Mouse (Mus musculus) c-Kit-positive CD71-positive TER-119-negative erythroid progenitor cells, embryonic 14.5 days (primary cell): Measurements from ENCODE around the gene Mettl23.
"Not testable (repeated sequence)": the region's sequence is repeated elsewhere in the genome, so short reads cannot be mapped to it uniquely, and the experiment has no call there.

ENCODE experiments used
- DNase-seq: peaks from one replicate; pipeline ENCODE4 v3.0.0-alpha.2; 2013; ENCODE audit warnings: low read depth

Gene Mettl23

DNA sequence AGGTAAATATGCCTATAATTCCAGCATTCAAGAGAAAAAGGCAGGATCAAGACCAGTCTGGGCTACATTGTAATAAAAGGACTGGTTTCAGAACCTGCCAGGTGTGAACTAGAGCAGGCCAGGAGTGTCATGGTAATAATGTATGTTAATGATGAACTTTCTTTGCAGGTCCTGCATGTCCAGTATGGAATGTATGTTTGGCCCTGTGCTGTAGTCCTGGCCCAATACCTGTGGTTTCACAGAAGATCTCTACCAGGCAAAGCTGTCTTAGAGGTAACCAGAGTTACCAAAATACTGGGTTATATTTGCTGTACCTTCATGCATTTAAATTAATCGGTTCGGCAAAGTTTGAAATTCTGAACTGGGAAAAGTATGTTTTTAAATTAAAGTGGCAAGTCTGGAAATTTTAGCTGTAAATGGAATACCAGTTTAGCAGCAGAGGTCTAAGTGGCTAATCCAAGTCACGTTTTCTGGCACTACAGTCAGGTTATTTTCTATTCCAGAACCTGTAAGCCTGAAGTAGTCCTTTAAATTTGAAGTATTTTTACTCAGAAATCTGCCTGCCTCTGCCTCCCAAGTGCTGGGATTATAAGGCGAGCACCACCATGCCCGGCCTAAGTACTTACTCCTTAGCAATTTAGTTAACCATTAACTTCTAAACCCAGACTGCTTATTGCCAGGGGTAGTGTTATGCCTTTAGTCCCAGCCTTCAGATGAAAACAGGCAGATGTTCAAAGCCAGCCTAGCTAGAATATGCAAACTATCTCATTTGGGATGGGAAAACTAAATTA, 5.2 kb downstream of the Mettl23 start:
- DNase-seq, result no peak

DNA sequence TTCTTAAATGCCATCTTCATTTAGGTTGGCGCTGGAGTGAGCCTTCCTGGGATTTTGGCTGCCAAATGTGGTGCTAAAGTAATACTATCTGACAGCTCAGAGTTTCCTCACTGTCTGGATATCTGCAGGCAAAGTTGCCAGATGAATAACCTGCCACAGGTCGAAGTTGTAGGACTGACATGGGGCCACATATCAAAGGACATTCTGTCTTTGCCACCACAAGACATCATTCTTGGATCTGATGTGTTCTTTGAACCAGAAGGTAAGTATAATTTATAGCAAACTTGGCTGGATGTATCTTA, 5.8 kb downstream of the Mettl23 start:
- DNase-seq, result not testable (repeated sequence)

DNA sequence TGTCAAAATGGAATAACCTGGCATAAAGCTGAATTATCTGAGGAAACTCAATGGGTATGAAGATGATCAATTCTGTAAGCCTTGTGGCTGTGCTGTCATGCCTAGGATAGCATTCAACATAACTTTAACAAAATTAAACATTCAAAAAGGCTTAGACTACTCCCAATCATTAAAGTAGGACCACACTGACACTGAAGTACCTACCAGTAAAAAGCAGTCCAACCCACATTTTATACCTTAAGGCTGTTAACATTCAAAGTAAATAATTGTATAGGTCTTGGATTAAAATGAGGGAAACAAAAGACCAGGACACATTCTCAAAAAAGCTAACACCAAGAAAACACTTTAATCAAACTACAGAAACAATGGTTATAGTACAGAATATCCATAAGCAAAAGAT, 6.5 kb downstream of the Mettl23 start:
- no peak for DNase-seq

DNA sequence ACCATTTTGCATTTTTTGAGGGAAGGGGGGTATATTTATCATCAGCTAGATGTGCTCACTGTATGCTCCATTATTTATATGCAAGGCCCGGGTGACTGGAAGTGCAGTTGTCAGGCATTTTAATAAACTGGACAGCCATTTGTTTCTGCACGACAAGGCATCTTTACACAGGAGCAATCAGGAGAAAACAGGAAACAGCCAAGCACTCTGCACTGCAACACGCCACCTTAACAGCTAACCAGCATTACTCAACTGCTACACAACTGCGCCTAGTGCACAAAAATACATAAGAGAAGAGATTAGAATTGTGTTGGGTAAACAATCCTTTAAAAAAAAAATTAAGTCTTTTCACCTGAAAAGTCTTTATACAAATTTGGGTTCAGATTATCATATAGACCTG, 7.0 kb downstream of the Mettl23 start:
- DNase-seq, result no peak

DNA sequence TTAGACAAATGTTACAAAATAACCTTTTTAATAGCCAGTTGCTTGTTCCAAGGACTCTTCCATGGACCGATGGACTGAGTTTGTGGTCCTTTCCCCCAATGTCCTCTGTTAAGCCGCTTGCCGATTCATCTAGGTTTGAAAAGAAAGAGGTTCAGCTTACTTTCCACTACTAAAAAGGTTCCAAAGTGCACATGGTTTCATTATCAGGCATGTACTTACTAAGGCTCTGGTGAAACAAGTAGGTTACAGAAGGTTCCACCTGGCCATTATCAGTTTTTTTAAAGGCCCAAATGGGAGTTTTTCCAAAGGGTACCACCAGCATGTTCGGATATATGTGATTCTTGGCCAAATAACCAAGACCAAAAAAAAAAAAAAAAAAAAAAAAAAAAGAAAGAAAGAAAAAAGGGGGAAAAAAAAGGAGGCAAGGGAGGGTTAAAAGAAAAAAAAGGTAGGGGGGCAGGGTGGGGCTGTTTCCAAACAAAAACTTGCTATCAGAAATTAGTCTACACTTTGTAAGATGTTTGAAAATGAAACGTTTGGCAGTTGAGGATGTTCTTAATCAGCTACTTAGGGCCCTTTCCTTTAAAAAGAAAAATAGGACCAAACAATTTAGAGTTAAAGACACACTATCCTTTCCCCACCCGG, 7.9 kb downstream of the Mettl23 start:
- no peak for DNase-seq

DNA sequence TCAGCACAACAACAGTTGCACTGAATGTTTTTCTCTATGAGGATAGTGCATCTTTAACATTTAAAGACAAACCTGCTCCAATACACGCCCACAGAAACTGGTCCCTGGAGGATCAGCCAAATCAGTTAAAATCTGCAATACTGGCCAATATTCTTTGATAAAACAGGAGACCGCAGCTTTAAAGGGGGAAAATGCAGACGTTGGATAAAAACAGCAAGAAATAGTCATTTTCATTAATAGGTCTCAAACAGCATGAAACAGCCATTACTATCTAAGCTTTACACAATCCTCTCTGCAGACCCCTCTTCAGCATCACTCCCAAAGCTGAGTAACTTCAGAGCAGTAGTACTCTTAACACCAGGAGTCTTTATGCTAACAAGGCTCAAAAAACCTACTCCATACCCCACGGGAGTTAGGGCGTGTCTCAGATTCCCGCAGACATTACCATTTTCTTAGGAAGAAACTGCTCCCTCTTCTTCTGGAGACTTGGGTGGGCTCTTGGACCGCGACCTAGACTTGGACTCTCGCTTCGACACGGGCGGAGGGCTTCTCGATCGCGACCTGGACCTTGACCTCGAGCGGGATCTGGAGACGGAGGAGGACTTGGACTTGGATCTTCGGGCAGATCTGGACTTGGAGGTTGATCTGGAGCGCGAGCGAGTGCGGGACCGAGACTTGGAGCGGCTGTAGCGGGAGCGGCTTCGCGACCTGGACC, 8.7 kb downstream of the Mettl23 start:
- no peak for DNase-seq

DNA sequence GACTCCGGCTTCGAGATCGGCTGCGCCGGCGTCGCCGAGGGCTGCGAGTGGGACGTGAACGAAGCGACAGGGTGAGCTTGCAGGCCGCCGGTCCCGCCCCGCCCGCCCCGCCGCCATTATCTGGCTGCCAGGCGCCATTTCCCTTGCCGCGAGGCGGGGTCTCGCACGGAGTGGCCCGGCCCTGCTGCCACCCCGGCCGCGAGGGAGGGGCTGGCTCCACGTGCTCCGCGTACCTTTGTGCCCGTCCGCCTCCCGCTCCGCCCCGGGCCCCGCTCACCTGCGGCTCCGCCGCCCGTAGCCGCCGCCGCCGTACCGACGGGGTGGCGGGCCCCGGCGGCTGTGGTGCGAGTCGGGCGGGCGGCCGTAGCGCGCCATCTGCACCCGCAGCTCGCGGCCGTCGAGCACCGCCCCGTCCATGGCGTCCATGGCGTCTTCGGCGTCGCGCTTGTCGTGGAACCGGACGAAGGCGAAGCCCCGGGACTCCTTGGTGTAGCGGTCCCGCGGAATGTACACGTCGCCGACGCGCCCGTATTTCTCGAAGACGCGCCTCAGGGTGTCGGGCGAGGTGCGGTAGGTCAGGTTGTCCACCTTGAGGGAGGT, 9.3 kb downstream of the Mettl23 start, which contains the start of gene Mfsd11:
Gene Mfsd11 (plus strand): TSS at position 150 of the 600 bp plus-strand sequence.
- no peak for DNase-seq

DNA sequence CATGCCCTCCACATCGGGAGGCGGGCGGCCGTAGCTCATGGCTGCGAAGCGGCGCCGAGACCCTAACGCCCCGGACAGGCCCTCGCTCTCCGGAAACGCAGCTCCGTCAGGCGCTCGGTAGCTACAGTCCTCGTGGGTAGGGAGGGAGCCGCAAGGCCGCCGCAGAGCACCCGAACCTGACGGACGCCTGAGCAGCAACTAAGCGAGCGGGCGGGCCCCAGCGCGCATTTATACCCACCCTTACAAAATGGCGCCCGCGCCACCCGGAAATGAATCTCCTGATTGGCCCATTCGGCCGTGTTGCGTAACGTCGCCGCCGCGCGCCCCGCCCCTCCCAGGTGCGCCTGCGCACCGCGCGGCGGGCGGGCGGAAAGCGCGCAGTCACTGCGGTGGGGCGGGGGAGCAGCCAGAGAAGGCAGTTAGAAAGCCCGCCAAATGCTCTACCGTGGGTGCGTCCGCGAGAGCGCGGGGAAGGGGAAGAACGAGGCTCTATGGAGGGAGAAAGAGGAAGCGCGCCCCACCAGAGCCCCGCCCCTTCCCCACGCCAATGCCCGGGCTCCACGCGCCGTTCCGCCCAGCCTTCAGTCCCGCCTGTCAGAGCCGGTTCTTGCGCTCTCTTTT, 9.9 kb downstream of the Mettl23 start, which contains the start of gene Srsf2:
Gene Srsf2 (minus strand): TSS at position 204 of the 621 bp plus-strand sequence.
- peak; percentile 74 for DNase-seq

DNA sequence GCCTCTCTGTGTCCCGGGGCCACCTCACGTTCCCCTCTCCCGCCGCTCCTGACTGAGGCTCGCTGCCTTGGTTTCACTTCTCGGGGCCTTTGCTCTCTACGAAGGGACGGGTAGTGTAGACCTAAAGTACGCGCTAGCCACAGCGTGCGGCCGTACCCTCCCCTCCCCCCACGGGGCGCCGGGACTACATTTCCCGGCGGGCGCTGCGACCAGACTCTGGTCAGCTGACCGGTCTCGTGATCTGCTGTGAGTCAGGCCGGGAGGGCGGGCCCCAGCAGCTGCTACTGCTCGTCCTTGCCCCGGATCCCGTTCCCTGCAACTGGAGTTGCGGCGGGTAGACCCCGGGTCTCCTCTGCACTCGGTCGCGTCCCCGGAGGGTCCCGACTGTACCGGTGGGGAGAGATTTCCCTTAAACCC, 10.4 kb downstream of the Mettl23 start:
- DNase-seq, result peak; percentile 88

DNA sequence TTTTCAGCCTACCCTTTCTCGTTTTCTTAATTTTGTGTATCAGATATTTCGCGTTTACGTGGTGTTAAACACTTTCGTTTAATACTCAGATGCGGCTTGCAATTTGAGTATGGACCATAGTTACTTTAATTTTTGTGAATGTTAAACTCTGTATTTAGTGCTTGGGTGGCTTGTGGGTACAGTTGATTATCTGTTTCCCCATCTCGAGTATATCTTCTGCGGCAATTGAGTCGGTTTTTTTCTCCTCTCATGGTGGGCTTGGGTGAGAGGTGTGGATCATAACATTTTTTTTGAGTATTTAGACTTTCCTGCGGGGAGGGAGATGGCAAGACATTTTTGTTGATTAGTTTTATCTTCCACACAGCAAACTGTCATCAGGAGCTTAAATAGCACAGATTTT, 11.2 kb downstream of the Mettl23 start:
- no peak for DNase-seq

DNA sequence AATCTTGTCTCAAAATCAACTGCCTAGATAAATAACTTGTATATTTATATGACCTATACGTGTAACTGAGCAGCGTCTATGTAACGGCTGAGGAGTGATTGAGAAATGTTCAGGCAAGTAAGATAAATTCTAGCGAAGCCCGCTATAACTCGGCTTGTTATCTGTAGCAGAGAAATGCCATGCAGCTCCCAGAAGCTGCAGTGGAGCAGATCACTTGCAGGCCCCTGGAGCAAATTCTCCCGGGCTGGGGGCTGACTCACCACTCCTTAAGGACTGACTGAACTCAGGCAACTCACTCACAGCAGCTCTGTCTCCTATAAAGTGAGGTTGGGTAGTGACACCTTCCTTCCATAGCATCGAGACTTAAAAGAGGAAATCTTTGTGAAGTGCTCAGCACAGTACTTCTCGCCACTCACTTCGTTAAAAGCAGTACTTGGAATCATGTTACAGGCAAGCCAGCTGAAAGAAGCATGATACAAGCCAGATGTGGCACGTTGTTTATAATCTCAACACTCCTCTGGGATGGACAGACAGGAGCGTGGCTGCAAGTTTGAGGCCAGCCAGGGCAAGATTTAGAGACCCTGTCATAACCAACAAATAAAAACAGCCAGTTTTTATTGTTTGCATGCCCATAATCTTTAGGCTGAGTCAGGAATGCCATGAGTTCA, 14.2 kb downstream of the Mettl23 start:
- DNase-seq, result no peak

DNA sequence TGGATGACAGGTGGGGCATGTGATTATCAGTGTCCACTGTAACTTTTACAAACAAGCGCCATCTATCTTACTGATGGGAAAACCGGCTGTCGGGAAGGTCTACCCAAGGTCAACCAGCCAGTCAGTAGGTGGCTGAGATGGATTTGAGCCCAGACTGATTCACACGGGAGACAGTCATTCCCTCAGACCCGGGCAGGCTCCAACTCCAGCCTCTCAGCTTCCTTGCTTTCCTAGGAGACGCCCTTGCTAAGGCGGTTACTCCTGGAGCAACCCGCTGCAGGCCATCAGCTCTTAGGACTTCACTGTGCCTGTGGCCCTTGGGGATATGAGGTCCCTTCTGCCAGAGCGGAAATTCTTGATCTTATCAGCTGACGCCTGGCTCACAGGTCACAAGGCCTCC, 21.4 kb downstream of the Mettl23 start:
- no peak for DNase-seq

DNA sequence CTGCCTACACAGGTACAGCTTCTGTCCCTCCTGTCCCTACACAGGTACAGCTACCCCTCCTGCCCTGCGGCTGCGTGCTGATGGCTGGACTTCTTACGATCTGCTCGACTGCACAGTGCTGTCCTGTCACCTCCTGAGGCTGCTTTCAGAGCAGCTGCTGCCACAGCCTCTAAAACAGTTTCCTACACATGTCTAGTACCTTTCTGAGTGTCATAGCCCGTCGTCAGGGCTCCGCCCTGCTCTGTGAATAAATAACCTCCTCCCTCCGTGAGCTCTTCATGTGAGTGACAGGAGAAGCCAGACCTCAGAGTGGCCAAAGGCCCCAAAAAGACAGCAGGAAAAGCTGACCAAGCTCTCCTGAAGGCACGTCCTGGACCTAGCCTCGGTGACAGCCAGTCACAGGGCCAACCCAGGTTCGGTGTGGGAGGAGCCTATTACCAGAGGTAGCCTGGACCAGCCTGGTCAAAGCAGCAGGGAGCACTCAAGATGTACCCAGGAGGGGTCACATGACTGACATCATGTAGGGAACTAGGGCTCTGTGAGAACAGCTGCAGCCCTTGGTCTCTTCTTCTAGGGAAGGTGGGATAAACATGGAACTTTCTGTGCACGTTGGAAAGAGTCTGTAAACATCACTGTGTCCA, 23.0 kb downstream of the Mettl23 start:
- DNase-seq, result no peak

DNA sequence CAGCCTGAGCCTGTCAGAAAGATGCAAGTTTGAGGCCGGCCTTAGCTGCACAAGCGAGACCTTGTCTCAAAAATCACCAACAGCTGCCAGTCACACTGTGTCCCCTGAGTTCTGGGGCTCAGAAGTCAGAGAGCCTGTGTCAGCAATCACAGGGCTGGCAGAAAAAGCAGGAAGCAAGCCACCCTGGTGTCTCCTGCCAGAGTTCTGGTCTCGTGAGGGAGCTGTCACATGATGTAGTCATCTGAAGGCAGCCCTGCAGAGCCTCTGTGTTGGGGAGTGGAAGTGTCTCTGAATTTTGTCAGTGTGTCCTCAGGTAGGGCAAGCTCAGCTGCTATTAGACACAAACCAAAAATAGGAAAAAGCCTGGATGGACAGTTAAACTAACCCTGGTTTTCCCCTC, 25.1 kb downstream of the Mettl23 start:
- DNase-seq, result no peak

DNA sequence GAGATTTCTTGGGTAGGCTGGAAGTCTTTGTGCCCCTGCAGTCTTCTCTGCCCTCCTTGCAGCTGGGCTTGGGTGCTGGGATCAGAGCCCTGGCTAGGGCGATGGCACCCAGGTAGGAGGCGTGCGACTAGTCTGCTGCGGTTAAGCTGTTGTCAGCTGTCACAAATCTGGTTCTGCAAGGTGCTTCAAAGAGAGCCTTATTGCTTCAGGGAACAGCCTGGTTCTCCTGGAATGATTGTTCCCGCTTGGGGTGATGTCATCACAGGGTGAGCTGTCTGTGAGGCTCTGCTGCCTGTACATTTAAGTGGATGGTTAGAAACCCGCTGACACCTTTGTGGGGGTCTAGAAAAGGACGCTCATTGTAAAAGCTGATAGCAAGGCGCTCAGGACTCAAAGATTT, 26.1 kb downstream of the Mettl23 start:
- DNase-seq, result no peak

DNA sequence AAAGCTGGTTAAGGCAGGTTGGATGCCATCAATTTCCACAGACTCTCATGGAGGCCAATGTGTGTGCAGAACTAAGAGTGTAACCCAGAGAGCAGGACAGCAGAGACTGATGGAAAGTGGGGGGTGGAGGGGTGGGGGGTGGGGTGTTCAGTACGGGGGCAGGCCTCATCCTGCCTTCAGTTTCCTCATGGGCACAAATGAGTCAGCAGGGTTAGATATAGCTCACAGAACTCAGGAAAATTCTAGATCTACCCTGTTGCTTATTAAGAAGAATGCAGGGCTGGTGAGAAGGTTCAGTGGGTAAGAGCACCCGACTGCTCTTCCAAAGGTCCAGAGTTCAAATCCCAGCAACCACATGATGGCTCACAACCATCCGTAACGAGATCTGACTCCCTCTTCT, 26.6 kb downstream of the Mettl23 start:
- no peak for DNase-seq

DNA sequence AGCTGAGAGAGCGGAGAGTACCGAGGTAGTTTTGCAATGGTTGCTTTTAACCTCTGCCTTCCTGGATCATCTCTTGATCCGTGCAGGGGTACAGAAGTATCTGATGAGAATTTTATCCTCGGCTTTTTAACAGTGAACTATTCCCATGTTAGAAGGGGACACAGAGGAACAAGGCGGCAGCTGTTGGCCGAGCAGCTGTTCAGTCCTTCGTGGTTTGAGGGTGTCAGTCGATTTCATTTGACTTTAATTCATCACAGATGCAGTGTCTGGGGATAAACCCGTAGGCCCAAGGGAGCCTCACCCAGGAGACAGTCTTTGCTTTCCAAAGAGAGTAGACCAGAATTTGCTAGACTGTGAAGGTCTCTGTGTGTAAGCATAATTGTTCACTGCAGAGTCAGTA, 28.5 kb downstream of the Mettl23 start:
- DNase-seq, result no peak

DNA sequence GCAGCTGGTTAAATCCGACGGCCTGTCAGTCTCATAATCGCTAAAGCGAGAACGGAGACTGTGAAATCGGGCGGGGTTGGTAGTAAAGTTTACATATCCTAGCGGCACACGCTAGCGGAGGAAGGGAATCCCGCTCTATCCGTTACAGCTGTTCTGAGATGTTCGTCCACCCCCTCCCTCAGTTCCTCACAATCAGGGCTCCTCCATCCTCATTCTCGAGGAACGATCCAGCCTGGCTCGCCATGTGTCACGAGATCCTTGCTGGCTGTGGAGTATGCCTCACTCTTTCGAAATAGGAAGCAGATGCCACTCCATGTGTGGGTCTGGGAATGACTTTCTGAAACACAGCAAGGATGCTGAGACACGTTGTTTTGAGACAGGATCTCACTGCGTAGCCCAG, 30.9 kb downstream of the Mettl23 start:
- no peak for DNase-seq

DNA sequence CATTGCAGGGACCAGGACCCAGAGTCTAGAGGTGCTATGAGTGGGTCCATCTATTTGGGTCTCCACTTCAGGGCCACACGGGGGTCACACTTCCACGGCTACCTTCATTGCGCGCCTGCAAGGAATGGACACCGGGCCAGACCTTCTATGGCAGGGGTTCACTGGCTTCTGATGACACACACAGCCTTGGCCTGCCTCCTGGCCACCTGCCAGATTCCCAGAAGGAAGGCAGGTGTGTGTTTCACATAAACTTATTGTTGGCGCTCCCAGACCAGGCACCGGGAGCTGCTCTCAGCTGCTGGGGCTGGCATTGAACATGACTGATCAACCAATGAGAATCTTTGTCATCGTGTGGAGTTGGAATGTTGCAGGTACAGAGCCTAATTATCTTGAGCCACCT, 35.4 kb downstream of the Mettl23 start:
- no peak for DNase-seq

DNA sequence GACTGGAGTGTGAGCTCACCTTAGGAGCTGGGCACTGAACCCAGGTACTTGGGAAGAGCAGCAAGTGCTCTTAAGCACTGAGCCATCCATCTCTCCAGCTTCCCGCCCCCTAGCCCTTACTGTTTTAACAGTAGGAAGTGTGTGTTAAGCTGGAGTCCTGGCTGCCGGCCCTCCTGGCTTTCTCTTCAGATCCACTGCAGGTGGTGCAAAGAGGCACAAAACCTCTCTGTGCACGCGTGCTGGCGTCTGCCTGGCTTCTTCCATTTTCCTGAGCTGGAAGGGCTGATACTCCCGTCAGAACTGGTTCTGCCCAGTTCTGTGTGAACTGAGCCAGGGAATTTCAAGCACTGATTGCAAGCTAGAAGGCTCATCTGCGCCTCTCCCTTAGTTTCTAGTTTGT, 37.8 kb downstream of the Mettl23 start:
- no peak for DNase-seq

DNA sequence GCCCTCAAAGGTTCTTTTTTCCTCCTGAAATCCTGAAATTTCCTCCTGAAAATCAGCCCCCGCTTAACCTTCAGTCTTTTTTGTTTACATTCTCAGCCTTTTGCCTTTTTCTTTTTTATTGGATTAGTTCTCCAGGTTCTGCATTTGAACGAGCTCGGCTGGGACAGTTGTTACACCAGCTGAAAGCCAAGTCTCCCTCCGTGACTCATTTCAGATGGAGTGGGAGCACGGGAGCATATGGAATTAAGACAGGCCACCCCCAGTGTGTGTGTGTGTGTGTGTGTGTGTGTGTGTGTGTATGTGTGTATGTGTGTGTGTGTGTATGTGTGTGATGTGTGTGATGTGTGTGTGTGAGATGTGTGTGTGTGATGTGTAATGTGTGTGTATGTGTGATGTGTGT, 38.4 kb downstream of the Mettl23 start:
- no peak for DNase-seq
